Mouse (Mus musculus): Measurements from ENCODE around the gene Ube2f. TPM values are rescaled to one million over a fixed set of nuclear protein-coding genes. Genes with fewer than 3 reads are reported as not detected.

Ube2f gene
- polyA plus RNA-seq, 1 experiment from 2014 or later: 60.2 TPM

GRCm38 (mm10) chr1:91313251-91313650 is 63.1 kb downstream of the Ube2f start:
- Histone ChIP-seq H3K9ac (replicated peaks; ENCODE audit: low read depth, low read length) (no peak overlapping the region), H3K27ac (ENCODE audit: low read depth, low read length) (no peak overlapping the region), H3K9me3 (ENCODE audit: control insufficient read depth, low read length) (no peaks in the 10 kb centered on the region), H3K36me3 (ENCODE audit: control insufficient read depth, insufficient read depth, low read length) (peaks cover 16% of the 10 kb centered on the region), H3K27me3 (ENCODE audit: control insufficient read depth, insufficient read depth, low read length) (no peaks in the 10 kb centered on the region), H3K4me3 (ENCODE audit: low read depth, low read length) (no peak overlapping the region), H3K4me2 (ENCODE audit: low read depth, low read length) (no peak overlapping the region), H3K4me1 (ENCODE audit: control insufficient read depth, insufficient read depth, low read length) (no peaks in the 10 kb centered on the region)
- 56% methylated on average over 5 of the region's 5 CpGs for WGBS
- no peak for ATAC-seq (ENCODE audit: low read depth)

GRCm38 (mm10) chr1:91317656-91318055 is 67.6 kb downstream of the Ube2f start:
- H3K27me3 ChIP-seq (ENCODE audit: control insufficient read depth, insufficient read depth, low read length): no peaks in the 10 kb centered on the region
- H3K4me3 ChIP-seq (ENCODE audit: low read depth, low read length): no peak overlapping the region
- no peaks in the 10 kb centered on the region for H3K36me3 ChIP-seq (ENCODE audit: control insufficient read depth, insufficient read depth, low read length)
- H3K4me2 ChIP-seq (ENCODE audit: low read depth, low read length): no peak overlapping the region
- no peak for ATAC-seq (ENCODE audit: low read depth)
- no peaks in the 10 kb centered on the region for H3K4me1 ChIP-seq (ENCODE audit: control insufficient read depth, insufficient read depth, low read length)
- no peak overlapping the region for H3K9ac ChIP-seq (replicated peaks; ENCODE audit: low read depth, low read length)
- H3K9me3 ChIP-seq (ENCODE audit: control insufficient read depth, low read length): no peaks in the 10 kb centered on the region
- 91% methylated on average over 6 of the region's 6 CpGs for WGBS
- no peak overlapping the region for H3K27ac ChIP-seq (ENCODE audit: low read depth, low read length)

GRCm38 (mm10) chr1:91321760-91322438 is 71.8 kb downstream of the Ube2f start, which contains the start of gene Espnl:
Espnl (plus strand) TSS chr1:91322075.
- H3K4me2 ChIP-seq (ENCODE audit: low read depth, low read length): no peak within 1 kb of the TSS
- no peak within 1 kb of the TSS for H3K9ac ChIP-seq (replicated peaks; ENCODE audit: low read depth, low read length)
- WGBS: 89% methylated on average over 19 of the region's 19 CpGs
- no peaks in the 10 kb centered on the region for H3K27me3 ChIP-seq (ENCODE audit: control insufficient read depth, insufficient read depth, low read length)
- no peak within 1 kb of the TSS for H3K27ac ChIP-seq (ENCODE audit: low read depth, low read length)
- no peaks in the 10 kb centered on the region for H3K9me3 ChIP-seq (ENCODE audit: control insufficient read depth, low read length)
- H3K4me3 ChIP-seq (ENCODE audit: low read depth, low read length): no peak within 1 kb of the TSS
- H3K4me1 ChIP-seq (ENCODE audit: control insufficient read depth, insufficient read depth, low read length): no peaks in the 10 kb centered on the region
- no peak for ATAC-seq (ENCODE audit: low read depth)
- H3K36me3 ChIP-seq (ENCODE audit: control insufficient read depth, insufficient read depth, low read length): no peaks in the 10 kb centered on the region

GRCm38 (mm10) chr1:91324646-91325045 is 74.5 kb downstream of the Ube2f start:
- Histone ChIP-seq H3K9ac (replicated peaks; ENCODE audit: low read depth, low read length) (no peak overlapping the region), H3K36me3 (ENCODE audit: control insufficient read depth, insufficient read depth, low read length) (no peaks in the 10 kb centered on the region), H3K4me1 (ENCODE audit: control insufficient read depth, insufficient read depth, low read length) (no peaks in the 10 kb centered on the region), H3K27ac (ENCODE audit: low read depth, low read length) (no peak overlapping the region; the same call in 1 of the 2 replicates), H3K4me3 (ENCODE audit: low read depth, low read length) (no peak overlapping the region), H3K27me3 (ENCODE audit: control insufficient read depth, insufficient read depth, low read length) (no peaks in the 10 kb centered on the region), H3K9me3 (ENCODE audit: control insufficient read depth, low read length) (no peaks in the 10 kb centered on the region), H3K4me2 (ENCODE audit: low read depth, low read length) (no peak overlapping the region)
- WGBS: 67% methylated on average over 2 of the region's 2 CpGs
- ATAC-seq (ENCODE audit: low read depth): no peak

GRCm38 (mm10) chr1:91325488-91326042 is 75.5 kb downstream of the Ube2f start:
- H3K4me2 ChIP-seq (ENCODE audit: low read depth, low read length): no peak overlapping the region
- H3K9me3 ChIP-seq (ENCODE audit: control insufficient read depth, low read length): no peaks in the 10 kb centered on the region
- H3K36me3 ChIP-seq (ENCODE audit: control insufficient read depth, insufficient read depth, low read length): no peaks in the 10 kb centered on the region
- H3K4me3 ChIP-seq (ENCODE audit: low read depth, low read length): no peak overlapping the region
- H3K27ac ChIP-seq (ENCODE audit: low read depth, low read length): no peak overlapping the region
- H3K4me1 ChIP-seq (ENCODE audit: control insufficient read depth, insufficient read depth, low read length): no peaks in the 10 kb centered on the region
- H3K9ac ChIP-seq (replicated peaks; ENCODE audit: low read depth, low read length): no peak overlapping the region
- H3K27me3 ChIP-seq (ENCODE audit: control insufficient read depth, insufficient read depth, low read length): no peaks in the 10 kb centered on the region
- 70% methylated on average over 4 of the region's 4 CpGs for WGBS
- ATAC-seq (ENCODE audit: low read depth): no peak

- no peak overlapping the region for H3K27ac ChIP-seq (ENCODE audit: low read depth, low read length)
- no peak for ATAC-seq (ENCODE audit: low read depth)
- no peaks in the 10 kb centered on the region for H3K9me3 ChIP-seq (ENCODE audit: control insufficient read depth, low read length)
- no peaks in the 10 kb centered on the region for H3K36me3 ChIP-seq (ENCODE audit: control insufficient read depth, insufficient read depth, low read length)
- H3K9ac ChIP-seq (replicated peaks; ENCODE audit: low read depth, low read length): no peak overlapping the region
- no peaks in the 10 kb centered on the region for H3K27me3 ChIP-seq (ENCODE audit: control insufficient read depth, insufficient read depth, low read length)
- 45% methylated on average over 4 of the region's 4 CpGs for whole genome bisulfite sequencing
- H3K4me3 ChIP-seq (ENCODE audit: low read depth, low read length): no peak overlapping the region
- H3K4me2 ChIP-seq (ENCODE audit: low read depth, low read length): no peak overlapping the region
- no peaks in the 10 kb centered on the region for H3K4me1 ChIP-seq (ENCODE audit: control insufficient read depth, insufficient read depth, low read length)
These were observed 82.0 kb downstream of the Ube2f start for GRCm38 (mm10) chr1:91332102-91332501.

GRCm38 (mm10) chr1:91333582-91333981 is 83.5 kb downstream of the Ube2f start:
- no peak overlapping the region for H3K4me2 ChIP-seq (ENCODE audit: low read depth, low read length)
- H3K27ac ChIP-seq (ENCODE audit: low read depth, low read length): no peak overlapping the region
- ATAC-seq (ENCODE audit: low read depth): no peak
- no peaks in the 10 kb centered on the region for H3K36me3 ChIP-seq (ENCODE audit: control insufficient read depth, insufficient read depth, low read length)
- H3K4me1 ChIP-seq (ENCODE audit: control insufficient read depth, insufficient read depth, low read length): no peaks in the 10 kb centered on the region
- H3K9me3 ChIP-seq (ENCODE audit: control insufficient read depth, low read length): no peaks in the 10 kb centered on the region
- H3K27me3 ChIP-seq (ENCODE audit: control insufficient read depth, insufficient read depth, low read length): no peaks in the 10 kb centered on the region
- H3K4me3 ChIP-seq (ENCODE audit: low read depth, low read length): no peak overlapping the region
- H3K9ac ChIP-seq (replicated peaks; ENCODE audit: low read depth, low read length): no peak overlapping the region

GRCm38 (mm10) chr1:91337355-91337754 is 87.3 kb downstream of the Ube2f start:
- no peaks in the 10 kb centered on the region for H3K27me3 ChIP-seq (ENCODE audit: control insufficient read depth, insufficient read depth, low read length)
- H3K4me1 ChIP-seq (ENCODE audit: control insufficient read depth, insufficient read depth, low read length): no peaks in the 10 kb centered on the region
- no peak overlapping the region for H3K4me3 ChIP-seq (ENCODE audit: low read depth, low read length)
- no peaks in the 10 kb centered on the region for H3K36me3 ChIP-seq (ENCODE audit: control insufficient read depth, insufficient read depth, low read length)
- ATAC-seq (ENCODE audit: low read depth): no peak
- no peak overlapping the region for H3K27ac ChIP-seq (ENCODE audit: low read depth, low read length)
- H3K9ac ChIP-seq (replicated peaks; ENCODE audit: low read depth, low read length): no peak overlapping the region
- 91% methylated on average over 7 of the region's 7 CpGs for WGBS
- H3K4me2 ChIP-seq (ENCODE audit: low read depth, low read length): no peak overlapping the region
- H3K9me3 ChIP-seq (ENCODE audit: control insufficient read depth, low read length): no peaks in the 10 kb centered on the region

Measured in neural tube, embryonic 14.5 days (tissue).